Mouse (Mus musculus) testis, postnatal 14 days (tissue): ENCODE data around the gene Podxl2.

Experiments
- DNase-seq: peaks from one replicate; pipeline ENCODE4 v3.0.0; 2021; ENCODE audit warnings: low spot score

The Podxl2 gene

DNA sequence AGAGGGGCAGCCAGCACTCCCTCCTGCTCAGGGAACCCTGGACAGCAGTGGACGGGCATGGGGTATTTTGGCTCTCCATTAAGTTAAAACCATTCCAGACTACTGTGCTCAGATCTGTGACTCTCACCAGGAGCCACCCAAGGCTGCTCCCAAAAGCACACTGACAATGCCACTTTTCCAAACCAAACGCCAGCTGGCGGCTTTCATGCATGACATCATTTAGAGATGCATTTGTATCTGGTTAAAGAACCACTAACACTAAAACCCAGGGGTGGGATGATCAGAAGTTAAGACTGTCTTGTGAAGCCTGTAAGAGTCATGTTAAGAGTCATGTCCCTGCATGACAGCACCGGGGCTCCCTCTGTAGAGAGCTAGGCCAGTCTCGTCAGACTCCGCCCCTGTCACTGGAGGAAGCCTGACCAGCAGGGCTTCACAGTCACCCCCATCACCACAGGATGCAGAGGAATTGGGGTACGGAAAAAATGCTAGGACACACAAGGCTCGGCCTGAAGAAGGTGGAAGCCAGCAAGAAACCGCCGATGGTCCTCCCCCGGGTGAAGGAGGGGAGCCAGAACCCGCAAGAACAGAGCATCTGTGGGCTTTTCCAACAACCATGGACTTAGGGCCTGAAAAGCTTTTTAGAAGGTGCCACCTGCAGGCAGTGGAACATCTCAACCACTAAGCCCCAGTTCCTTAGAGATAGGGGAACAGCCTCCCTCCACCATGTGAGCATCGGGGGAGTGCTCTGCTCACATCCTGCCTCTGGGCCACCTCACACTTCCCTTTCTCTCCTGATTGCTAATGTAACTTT, 47.2 kb downstream of the Podxl2 start:
- no peak for DNase-seq

DNA sequence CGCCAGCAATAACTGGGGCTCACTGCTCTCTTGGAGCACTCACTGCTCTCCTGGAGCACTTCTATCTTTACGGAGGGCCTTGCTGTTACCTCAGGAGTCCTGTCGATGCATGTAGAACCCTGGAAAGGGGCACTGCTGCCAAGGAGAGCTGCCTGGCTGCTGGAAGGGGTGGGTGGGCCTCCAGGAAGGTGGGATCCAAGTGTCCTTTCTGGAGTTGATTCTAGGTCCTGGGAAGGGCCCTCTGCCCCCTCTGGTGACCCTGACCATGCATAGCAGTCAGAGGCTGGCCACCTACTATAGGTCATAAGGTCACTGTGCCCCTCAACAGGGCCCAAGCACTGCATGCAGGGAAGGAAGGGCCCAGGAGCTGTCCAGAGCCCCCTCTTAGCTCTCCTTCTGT, 47.9 kb downstream of the Podxl2 start:
- DNase-seq, result no peak

DNA sequence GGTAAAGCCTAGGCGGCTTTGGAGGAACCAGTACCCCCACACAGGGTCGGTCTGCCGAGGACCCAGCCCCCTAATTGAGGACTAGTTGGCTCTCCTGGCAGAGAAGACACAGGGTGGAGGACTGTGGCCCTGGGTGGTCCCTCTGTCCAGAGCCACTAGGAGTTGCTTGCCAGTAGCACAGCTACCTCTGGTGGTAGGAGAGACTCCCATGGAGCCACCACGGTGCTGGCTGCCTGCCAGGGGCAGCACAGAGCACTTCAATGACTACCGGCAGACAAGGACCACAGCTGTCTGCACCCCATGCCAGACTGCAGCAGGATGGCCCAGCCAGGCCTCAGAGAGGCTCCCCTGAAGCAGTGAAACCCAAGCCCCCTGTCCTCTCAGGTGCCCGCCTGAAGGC, 48.3 kb downstream of the Podxl2 start:
- DNase-seq, result no peak

DNA sequence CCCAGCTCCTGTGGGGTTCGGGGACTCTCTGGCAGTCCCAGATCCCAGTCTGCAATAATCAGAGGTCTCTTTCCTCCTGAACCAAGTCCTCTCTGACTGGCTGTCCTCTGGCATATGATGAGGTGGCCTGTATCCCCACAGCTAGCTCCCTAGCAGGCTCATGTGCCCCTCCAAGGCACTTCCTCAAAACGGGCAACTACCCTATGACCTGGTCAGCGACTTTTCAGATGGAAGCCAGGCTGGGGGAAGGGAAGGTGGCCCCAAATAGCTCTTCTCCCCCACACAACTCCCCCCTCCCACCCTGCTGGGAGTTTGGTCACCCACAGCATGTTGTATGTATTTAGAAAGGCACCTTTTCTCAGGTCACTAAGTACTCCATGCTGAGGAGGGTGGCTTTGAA, 48.8 kb downstream of the Podxl2 start:
- DNase-seq, result no peak

GRCm38 (mm10) chr6:88824183-88824582, 50.7 kb downstream of the Podxl2 start:
- DNase-seq, result no peak

DNA sequence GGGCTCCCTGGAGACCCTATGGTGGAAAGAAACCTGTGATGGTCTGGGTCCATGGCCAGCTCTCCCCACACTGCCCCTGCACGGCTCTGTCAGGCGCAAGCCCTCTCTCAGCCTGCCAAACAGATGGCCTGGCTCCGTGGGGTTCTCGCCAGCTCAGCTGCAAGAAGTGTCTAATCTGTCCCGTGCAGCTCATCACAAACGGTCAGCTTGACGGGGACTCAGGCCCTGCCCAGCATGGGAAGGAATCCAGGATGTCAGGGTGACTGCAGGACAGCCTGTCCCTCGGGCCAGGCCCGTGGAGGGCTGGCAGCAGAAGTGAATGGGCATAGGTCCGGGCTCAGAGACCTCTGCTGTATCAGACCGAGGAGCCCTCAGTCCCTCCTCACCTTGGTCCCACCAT, 52.9 kb downstream of the Podxl2 start:
- no peak for DNase-seq

DNA sequence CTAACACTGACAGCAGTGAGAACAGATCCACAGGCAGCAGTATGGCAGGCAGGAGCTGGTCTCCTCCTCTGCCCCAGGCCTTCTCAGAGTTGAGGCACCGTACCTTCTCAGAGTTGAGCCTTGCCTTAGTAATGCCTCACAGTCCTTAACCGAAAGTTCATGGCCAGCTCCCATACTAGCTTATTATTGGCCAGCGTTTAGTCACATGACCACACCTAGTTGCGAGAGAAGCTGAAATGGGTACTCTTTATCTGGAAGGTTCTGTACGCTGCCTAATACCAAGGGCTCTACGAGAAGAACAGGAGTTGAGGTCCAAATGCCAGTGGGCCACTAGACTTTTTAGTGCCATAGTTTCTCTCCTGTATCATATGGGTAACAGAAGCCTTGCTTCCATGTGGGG, 53.5 kb downstream of the Podxl2 start:
- no peak for DNase-seq

- no peak for DNase-seq
Measured at GRCm38 (mm10) chr6:88820853-88821252, 54.0 kb downstream of the Podxl2 start.

GRCm38 (mm10) chr6:88816913-88817312, 57.9 kb downstream of the Podxl2 start:
- no peak for DNase-seq

DNA sequence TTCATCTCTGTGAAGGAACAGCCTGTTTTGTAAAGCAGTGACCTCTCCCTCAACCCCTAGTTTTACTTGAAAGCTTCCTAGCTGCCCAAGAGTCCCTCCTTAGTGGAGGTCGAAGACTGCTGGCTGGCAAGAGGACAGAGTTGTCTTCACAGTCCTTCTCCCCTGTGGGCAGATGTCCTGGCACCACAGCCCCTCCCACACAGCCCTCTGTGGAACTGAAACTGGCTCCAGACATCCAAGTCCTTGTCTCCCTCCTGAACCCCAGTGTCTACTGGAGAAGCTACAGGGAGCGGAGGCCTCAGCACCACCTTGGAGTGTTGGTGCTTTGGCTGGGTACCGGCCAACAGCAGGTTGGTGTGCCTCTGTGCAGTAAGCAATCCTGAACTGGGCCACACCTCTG, 59.4 kb downstream of the Podxl2 start:
- no peak for DNase-seq

DNA sequence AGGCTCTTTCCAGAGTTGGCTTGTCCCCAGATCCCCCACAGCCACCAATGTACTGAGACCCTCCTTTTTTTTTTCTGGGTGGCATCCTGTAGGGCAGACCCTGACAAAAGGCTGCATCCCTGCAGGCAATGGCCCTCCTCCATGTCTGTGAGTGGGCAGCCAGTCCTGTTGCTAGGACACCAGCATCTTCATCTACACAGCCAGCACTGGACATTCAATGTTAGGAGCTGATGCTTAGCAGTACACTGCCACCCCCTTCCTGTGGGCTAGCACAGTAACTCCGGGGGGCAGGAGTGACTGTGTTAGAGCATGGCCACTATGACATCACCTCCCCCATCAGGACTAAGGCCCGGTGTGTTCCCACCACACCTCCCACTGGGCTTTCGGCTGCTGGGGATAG, 59.8 kb downstream of the Podxl2 start:
- DNase-seq, result no peak

GRCm38 (mm10) chr6:88813832-88814231, 61.0 kb downstream of the Podxl2 start:
- DNase-seq, result peak; percentile 73

DNA sequence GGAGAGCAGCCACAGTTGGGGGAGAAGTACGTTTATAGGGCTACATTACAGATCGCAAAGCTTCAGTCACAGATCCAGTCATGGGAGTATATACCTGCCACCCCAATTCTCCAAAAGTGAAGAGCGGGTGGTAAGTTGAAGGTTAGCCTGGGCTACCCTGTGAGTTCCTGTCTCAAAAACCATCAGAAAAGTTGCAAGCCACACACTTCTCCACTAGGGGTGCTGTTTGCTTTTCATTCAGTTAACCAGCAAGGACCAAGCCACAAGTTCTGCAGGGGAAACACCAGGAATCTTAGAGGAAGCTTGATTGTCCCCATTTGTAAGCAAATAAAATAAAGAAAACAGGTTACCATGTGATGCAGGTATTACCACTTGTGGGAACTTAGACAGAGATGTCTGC, 62.0 kb downstream of the Podxl2 start:
- no peak for DNase-seq

- DNase-seq, result no peak
Measured at GRCm38 (mm10) chr6:88811880-88812400, 62.9 kb downstream of the Podxl2 start.

- no peak for DNase-seq
Measured at GRCm38 (mm10) chr6:88811396-88811795, 63.4 kb downstream of the Podxl2 start.

- no peak for DNase-seq
Measured at GRCm38 (mm10) chr6:88810291-88810690, 64.6 kb downstream of the Podxl2 start.

GRCm38 (mm10) chr6:88809091-88810037, 65.5 kb downstream of the Podxl2 start:
- DNase-seq, result no peak

- no peak for DNase-seq
Measured at GRCm38 (mm10) chr6:88804966-88805577, 69.8 kb downstream of the Podxl2 start.

DNA sequence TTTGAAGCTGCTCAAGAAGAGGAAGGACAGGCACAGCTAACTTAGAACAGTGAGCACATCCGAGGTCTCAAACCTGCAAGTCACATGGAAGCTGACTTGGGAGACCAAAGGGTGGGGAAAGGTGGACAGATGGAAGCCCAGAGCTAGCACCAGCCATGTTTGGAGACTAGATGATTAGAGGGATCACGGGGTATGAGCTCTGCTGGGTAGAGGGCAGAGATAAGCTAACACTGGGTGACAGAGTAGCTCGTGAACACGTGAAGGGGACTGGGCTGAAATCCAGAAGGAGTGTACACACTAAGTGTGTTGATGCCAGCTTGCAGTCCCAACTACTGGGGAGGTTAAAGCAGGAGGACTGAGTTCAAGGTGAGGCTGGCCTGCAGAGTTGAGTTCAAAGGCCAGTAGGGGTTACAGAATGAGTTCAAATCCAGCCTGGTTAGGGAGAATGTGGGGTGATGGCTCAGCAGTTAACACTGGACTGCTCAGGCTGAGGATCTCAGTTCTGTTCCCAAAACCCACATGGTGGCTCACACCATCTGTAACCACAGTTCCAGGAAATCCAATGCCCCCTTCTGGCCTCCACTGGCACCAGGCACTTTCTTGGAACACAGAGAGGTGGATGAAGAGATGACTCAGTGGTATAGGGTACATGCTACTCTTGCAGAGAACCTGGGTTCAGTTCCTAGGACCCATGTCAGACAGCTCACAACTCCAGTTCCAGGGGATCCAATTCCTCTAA, 70.7 kb downstream of the Podxl2 start:
- DNase-seq, result no peak

DNA sequence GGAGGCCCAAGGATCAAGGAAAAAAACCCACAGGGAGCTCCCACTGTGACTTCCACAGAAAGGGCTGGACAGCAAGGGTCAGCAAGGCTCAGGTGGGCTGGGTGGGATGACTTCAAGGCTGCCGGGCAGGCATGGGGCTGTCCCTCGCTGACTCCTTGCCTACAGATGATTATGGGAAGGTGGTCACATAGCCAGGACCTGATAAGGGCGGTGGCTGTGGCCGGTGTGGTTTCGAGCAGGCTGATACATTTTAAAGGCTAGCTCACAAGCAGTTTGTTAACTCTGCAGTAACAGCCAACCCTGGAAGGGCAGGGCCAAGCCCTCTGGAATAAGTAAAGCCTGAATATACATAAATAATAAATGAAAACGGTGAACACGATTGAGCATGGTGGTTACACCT, 71.8 kb downstream of the Podxl2 start:
- no peak for DNase-seq

GRCm38 (mm10) chr6:88800735-88801134, 74.1 kb downstream of the Podxl2 start:
- no peak for DNase-seq

DNA sequence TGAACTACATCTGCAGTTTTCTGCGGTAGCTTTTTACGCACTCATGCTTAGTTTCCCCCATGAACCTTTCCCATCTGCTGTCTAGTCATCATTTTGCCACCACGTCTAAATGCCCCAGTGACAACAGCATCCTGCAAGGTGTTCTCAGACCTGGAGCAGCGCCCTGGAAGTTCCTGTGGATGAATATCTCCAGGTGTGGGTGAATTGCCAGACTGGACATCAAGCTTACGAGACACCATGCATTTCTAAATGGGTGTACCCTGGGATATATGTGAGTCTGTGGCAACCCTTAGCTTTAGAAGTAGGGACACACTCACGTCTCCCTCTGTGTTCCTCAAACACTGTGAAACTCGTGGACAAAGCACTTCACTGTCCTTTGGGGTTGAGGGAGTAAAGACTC, 74.7 kb downstream of the Podxl2 start:
- DNase-seq, result no peak
